Mouse (Mus musculus) intestine, embryonic 14.5 days (tissue): ENCODE data around the gene Dscaml1. TPM values are rescaled to one million over a fixed set of nuclear protein-coding genes. Genes with fewer than 3 reads are reported as not detected.

ENCODE experiments used
- ATAC-seq: fragments of 200-750 bp; cut with Nextera tagmentation; replicated peaks from 2 replicates; pipeline ENCODE4 v1.8.0; 2017; ENCODE audit warnings: low read depth, moderate number of reproducible peaks, moderate TSS enrichment, moderate library complexity; ENCODE audit not compliant: low FRiP score, low TSS enrichment
- DNase-seq: peaks from one replicate; pipeline ENCODE4 v3.0.0-alpha.2; 2018; ENCODE audit warnings: low spot score
- H3K27ac ChIP-seq: fragments of 300-500 bp; sonication (generic); 2 replicates; pipeline ENCODE4 v1.5.1; 2014; ENCODE audit warnings: low read depth, mild to moderate bottlenecking, control low read depth
- H3K27me3 ChIP-seq: fragments of 300-500 bp; sonication (generic); replicated peaks from 2 replicates; pipeline ENCODE4 v1.6.1; 2014; ENCODE audit warnings: low read length, control low read depth; ENCODE audit not compliant: control insufficient read depth, insufficient read depth
- H3K36me3 ChIP-seq: fragments of 300-500 bp; sonication (generic); 2 replicates; pipeline ENCODE4 v1.6.1; 2014; ENCODE audit warnings: low read length, control low read depth; ENCODE audit not compliant: control insufficient read depth, insufficient read depth
- H3K4me1 ChIP-seq: fragments of 300-500 bp; sonication (generic); replicated peaks from 2 replicates; pipeline ENCODE4 v1.6.1; 2014; ENCODE audit warnings: low read length, control low read depth, mixed read lengths; ENCODE audit not compliant: control insufficient read depth, insufficient read depth
- H3K4me2 ChIP-seq: fragments of 300-500 bp; sonication (generic); 2 replicates; pipeline ENCODE4 v1.6.1; 2014; ENCODE audit warnings: low read length
- H3K4me3 ChIP-seq: fragments of 300-500 bp; sonication (generic); 2 replicates; pipeline ENCODE4 v1.5.1; 2014; ENCODE audit warnings: low read depth, low read length, control low read depth, mixed read lengths
- H3K9ac ChIP-seq: fragments of 300-500 bp; sonication (generic); 2 replicates; pipeline ENCODE4 v1.6.1; 2014; ENCODE audit warnings: mild to moderate bottlenecking, low read length
- H3K9me3 ChIP-seq: fragments of 300-500 bp; sonication (generic); 2 replicates; pipeline ENCODE4 v1.6.1; 2016; ENCODE audit warnings: low read length, control low read depth; ENCODE audit not compliant: control insufficient read depth
- WGBS: fragments of 180-500 bp; shearing (Covaris S2); extraction: QIAGEN DNeasy Blood & Tissue Kit; methylation state at CpG from one replicate; pipeline ENCODE4 v1.1.7; 2014; 5-methylcytosine and 5-hydroxymethylcytosine counted together
- polyA plus RNA-seq: library from polyadenylated mRNA; unstranded; fragments of >200 nt; fragmentation: Nextera tagmentation; extraction: Ambion mirVana; gene quantifications from 2 replicates; pipeline ENCODE4 v1.2.1, GENCODE M21; 2014

Dscaml1 gene
- polyA plus RNA-seq, 1 experiment from 2014 or later, result 0.41 TPM

DNA sequence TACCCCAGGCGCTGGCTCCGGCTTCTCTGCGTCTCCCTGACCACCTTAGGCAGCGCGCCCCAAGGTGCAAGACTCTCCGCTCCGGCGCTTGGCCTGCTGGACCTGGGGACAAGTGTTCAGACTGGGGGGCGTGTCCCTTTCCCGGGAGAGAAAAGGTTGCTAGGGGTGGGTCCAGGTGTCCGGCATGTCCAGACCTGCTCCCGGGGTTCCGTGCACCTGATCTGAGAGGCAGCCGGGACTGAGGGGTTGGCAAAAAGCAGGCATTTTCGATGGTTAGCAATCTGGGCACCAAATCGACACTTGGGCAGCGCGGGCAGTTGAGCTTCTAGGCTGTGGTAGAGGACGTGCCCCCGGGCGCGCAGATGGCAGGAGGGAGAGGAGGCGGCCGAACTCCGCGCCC is 4.7 kb downstream of the Dscaml1 start:
- DNase-seq, result peak; percentile 63

DNA sequence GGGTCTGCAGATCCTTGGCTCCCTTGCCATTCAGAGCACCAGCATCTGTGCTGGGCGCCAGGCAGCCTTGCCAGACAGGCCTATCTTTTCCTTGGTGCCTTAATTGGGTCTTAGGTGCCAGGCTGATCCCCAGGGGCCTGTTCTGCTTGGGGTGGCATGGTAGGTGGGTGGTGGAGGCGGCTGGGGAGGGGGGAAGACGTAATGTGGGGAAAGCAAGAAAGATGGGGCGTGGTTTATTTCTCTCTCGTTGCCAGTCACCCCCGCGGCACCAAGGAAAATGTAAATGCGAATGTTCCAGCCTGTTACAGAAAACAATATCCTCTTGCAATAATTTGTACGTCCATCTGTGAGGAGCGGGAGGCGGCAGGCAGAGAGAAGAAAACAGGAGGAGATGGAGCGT is 6.2 kb downstream of the Dscaml1 start:
- WGBS, result 74% methylated on average over 12 of the region's 12 CpGs

More for the DNA sequence above, 4.7 kb downstream of the Dscaml1 start:
- H3K36me3 ChIP-seq, result no peaks in the 10 kb centered on the region
- H3K27ac ChIP-seq, result no peak overlapping the region
- H3K4me1 ChIP-seq, result peaks cover 10% of the 10 kb centered on the region
- no peaks in the 10 kb centered on the region for H3K9me3 ChIP-seq
- H3K4me3 ChIP-seq, result peak overlapping the region; percentile 35
- H3K4me2 ChIP-seq, result peak overlapping the region; percentile 62
- WGBS, result 3% methylated on average over 26 of the region's 26 CpGs
- no peak overlapping the region for H3K9ac ChIP-seq
- H3K27me3 ChIP-seq, result peaks cover 44% of the 10 kb centered on the region
- no peak for ATAC-seq

GRCm38 (mm10) chr9:45433119-45433518 is 6.7 kb downstream of the Dscaml1 start:
- Histone ChIP-seq H3K27me3 (peaks cover 44% of the 10 kb centered on the region), H3K36me3 (no peaks in the 10 kb centered on the region), H3K4me2 (no peak overlapping the region), H3K9me3 (no peaks in the 10 kb centered on the region), H3K4me3 (no peak overlapping the region), H3K27ac (no peak overlapping the region), H3K9ac (no peak overlapping the region), H3K4me1 (peaks cover 10% of the 10 kb centered on the region)
- WGBS, result 88% methylated on average over 9 of the region's 9 CpGs
- no peak for DNase-seq
- ATAC-seq, result no peak

More for the DNA sequence above, 6.2 kb downstream of the Dscaml1 start:
- Histone ChIP-seq H3K9me3 (no peaks in the 10 kb centered on the region), H3K27me3 (peaks cover 44% of the 10 kb centered on the region), H3K9ac (no peak overlapping the region), H3K4me3 (no peak overlapping the region), H3K4me1 (peaks cover 10% of the 10 kb centered on the region), H3K27ac (no peak overlapping the region), H3K36me3 (no peaks in the 10 kb centered on the region), H3K4me2 (no peak overlapping the region)
- no peak for ATAC-seq
- DNase-seq, result no peak

GRCm38 (mm10) chr9:45434171-45434570 is 7.7 kb downstream of the Dscaml1 start:
- Histone ChIP-seq H3K4me2 (no peak overlapping the region), H3K36me3 (no peaks in the 10 kb centered on the region), H3K27me3 (peaks cover 37% of the 10 kb centered on the region), H3K9me3 (no peaks in the 10 kb centered on the region), H3K9ac (no peak overlapping the region), H3K4me1 (peaks cover 10% of the 10 kb centered on the region), H3K4me3 (no peak overlapping the region), H3K27ac (no peak overlapping the region)
- 80% methylated on average over 2 of the region's 2 CpGs for WGBS
- ATAC-seq, result no peak
- DNase-seq, result no peak

- Histone ChIP-seq H3K4me3 (no peak overlapping the region), H3K4me1 (no peaks in the 10 kb centered on the region; the same call in 1 of the 2 replicates), H3K27ac (no peak overlapping the region), H3K9ac (no peak overlapping the region), H3K4me2 (no peak overlapping the region), H3K36me3 (no peaks in the 10 kb centered on the region), H3K27me3 (no peaks in the 10 kb centered on the region), H3K9me3 (no peaks in the 10 kb centered on the region)
- WGBS, result 54% methylated on average over 4 of the region's 4 CpGs
- DNase-seq, result no peak
- no peak for ATAC-seq
Observed at GRCm38 (mm10) chr9:45439025-45439424, 12.6 kb downstream of the Dscaml1 start.

DNA sequence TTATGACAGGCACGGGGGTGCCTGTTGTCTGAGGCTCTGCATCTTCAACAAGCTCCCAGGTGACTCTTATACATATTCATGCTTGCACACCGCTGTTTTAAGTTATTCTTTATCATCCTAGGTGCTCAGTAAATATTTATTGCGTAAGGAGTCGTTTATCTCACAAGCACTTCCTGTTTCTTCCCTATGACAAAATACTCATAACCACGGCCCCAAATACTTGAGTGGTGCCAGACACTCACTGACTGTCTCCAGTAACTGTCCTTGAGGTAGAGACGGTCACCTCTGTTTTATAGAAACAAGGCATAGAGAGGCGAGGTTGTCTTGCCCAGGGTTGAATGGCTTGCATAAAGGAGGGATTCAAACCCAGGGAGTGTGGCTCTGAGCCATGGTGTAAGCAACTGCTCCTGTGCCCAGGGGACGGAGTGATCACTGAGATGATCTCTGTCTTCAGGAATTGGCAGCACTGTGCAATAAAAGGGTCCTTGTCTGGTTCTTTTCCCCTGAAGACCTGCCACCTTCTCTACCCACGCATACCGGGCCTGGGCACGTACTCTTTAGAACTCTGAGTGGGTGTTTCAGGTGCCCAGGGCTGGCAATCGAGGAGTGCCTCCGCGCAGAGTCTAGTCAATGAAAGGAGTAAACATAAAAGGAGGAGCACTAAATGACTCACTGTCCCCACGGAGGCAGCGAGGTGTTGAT is 13.8 kb downstream of the Dscaml1 start:
- H3K4me2 ChIP-seq, result no peak overlapping the region
- no peaks in the 10 kb centered on the region for H3K9me3 ChIP-seq
- H3K4me1 ChIP-seq, result no peaks in the 10 kb centered on the region; the same call in 1 of the 2 replicates
- 65% methylated on average over 16 of the region's 16 CpGs for WGBS
- DNase-seq (no peak), ATAC-seq (no peak)
- no peak overlapping the region for H3K9ac ChIP-seq
- no peaks in the 10 kb centered on the region for H3K36me3 ChIP-seq
- H3K4me3 ChIP-seq, result no peak overlapping the region
- no peaks in the 10 kb centered on the region for H3K27me3 ChIP-seq
- H3K27ac ChIP-seq, result no peak overlapping the region

DNA sequence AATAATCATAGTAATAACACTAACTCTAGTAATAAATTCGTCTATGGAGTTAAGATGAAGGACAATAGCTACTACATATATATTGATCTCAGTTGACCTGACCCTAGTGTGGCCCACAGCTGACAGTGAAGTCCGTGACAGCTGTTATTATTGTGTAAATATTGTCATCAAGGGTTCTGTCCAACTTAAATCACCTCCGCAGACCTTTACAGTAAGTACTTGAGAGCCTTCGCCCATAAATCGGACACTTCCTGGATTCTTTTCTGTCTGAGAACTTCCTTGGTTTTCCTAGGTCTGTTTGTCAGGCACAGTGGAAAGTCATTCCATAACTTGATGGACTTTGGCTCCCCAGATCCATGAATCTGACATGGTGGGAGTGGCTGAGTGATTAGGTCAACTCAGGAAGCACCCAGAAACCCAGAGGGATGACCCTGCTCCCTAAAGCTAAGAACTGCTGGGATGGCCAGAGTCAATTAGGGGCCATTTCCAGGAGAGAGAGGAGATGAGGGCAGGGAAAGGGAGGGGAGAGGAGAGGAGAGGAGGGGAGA is 17.9 kb downstream of the Dscaml1 start:
- ATAC-seq, result no peak
- H3K9ac ChIP-seq, result no peak overlapping the region
- no peak overlapping the region for H3K4me2 ChIP-seq
- no peaks in the 10 kb centered on the region for H3K9me3 ChIP-seq
- no peaks in the 10 kb centered on the region; the same call in none of the 2 replicates for H3K4me1 ChIP-seq
- DNase-seq, result no peak
- H3K36me3 ChIP-seq, result no peaks in the 10 kb centered on the region
- 63% methylated on average over 5 of the region's 5 CpGs for WGBS
- H3K4me3 ChIP-seq, result no peak overlapping the region
- H3K27me3 ChIP-seq, result no peaks in the 10 kb centered on the region
- no peak overlapping the region for H3K27ac ChIP-seq

DNA sequence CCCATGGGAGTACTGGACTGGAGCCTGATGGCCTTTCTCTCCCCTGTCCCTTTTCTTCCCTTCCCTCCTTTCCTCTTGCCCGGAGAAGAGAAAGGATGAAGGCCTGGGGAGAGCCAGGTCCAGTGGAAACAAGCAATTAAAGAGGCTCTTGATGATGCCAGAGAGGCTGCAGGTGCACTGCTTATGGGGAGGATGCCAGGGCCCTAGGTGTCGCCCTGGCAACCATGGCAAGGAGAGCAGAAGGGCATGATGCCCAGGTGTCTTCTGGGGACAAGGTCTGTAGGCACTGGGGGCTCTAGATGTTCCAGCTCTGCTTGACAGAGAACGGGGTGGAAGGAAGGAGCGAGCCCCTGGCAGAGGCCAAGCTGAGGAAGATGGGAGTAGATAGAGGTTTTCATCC is 23.2 kb downstream of the Dscaml1 start:
- Histone ChIP-seq H3K27ac (no peak overlapping the region), H3K9me3 (no peaks in the 10 kb centered on the region), H3K4me2 (no peak overlapping the region), H3K9ac (no peak overlapping the region), H3K27me3 (no peaks in the 10 kb centered on the region), H3K36me3 (no peaks in the 10 kb centered on the region), H3K4me3 (no peak overlapping the region), H3K4me1 (no peaks in the 10 kb centered on the region; the same call in 1 of the 2 replicates)
- WGBS, result 86% methylated on average over 4 of the region's 4 CpGs
- ATAC-seq (no peak), DNase-seq (no peak)

- H3K9me3 ChIP-seq, result no peaks in the 10 kb centered on the region
- no peak overlapping the region for H3K4me3 ChIP-seq
- DNase-seq (no peak), ATAC-seq (no peak)
- no peak overlapping the region for H3K27ac ChIP-seq
- no peak overlapping the region for H3K4me2 ChIP-seq
- H3K36me3 ChIP-seq, result no peaks in the 10 kb centered on the region
- no peaks in the 10 kb centered on the region for H3K27me3 ChIP-seq
- 93% methylated on average over 4 of the region's 4 CpGs for WGBS
- H3K4me1 ChIP-seq, result no peaks in the 10 kb centered on the region; the same call in 1 of the 2 replicates
- no peak overlapping the region for H3K9ac ChIP-seq
Observed at GRCm38 (mm10) chr9:45451346-45451745, 24.9 kb downstream of the Dscaml1 start.
